ENCODE assay signal across 8 mouse cellular contexts in genomic region chr13:37992638-37993371, GRCm38 (mm10). TPM values are rescaled to one million over a fixed set of nuclear protein-coding genes. Genes with fewer than 3 reads are reported as not detected.
DNase-seq lines count a peak whose midpoint lies in the region; ATAC-seq lines count a peak whose summit lies in the region.

No protein-coding gene starts in this region.

- H3K27ac ChIP-seq in embryonic facial prominence, embryonic 10.5 days (replicated peaks): peak overlapping the region; percentile 94
- H3K27ac ChIP-seq in hindbrain, embryonic 13.5 days: no peak overlapping the region

- peak overlapping the region; percentile 69 for H3K4me2 ChIP-seq in hindbrain, embryonic 13.5 days

- H3K4me1 ChIP-seq in embryonic facial prominence, embryonic 10.5 days: peaks cover 14% of the 10 kb centered on the region
- peaks cover 17% of the 10 kb centered on the region for H3K4me1 ChIP-seq in hindbrain, embryonic 13.5 days (replicated peaks)

- no peaks in the 10 kb centered on the region for H3K9me3 ChIP-seq in embryonic facial prominence, embryonic 10.5 days
- H3K9me3 ChIP-seq in hindbrain, embryonic 13.5 days: no peaks in the 10 kb centered on the region

- H3K9ac ChIP-seq in hindbrain, embryonic 13.5 days: peak overlapping the region; percentile 95

- DNase-seq in lung, adult 18-20 months: peak; percentile 34 to 47
- no peak for DNase-seq in lung, postnatal 4 days
- peak; percentile 20 for DNase-seq in embryonic facial prominence, embryonic 10.5 days (ENCODE audit: low spot score)
- peak; percentile 60 for DNase-seq in lung, postnatal 36 days
- no peak for DNase-seq in thymus, postnatal 25 days
- DNase-seq in thymus, postnatal 36 days: no peak
- no peak for DNase-seq in cerebellum, adult 8-10 months

- ATAC-seq in hindbrain, embryonic 13.5 days (ENCODE audit: low FRiP score): no peak

- H3K4me3 ChIP-seq in embryonic facial prominence, embryonic 10.5 days: peak overlapping the region; percentile 77
- H3K4me3 ChIP-seq in hindbrain, embryonic 13.5 days: peak overlapping the region; percentile 89

- 19% methylated on average over 10 of the region's 10 CpGs for WGBS in embryonic facial prominence, embryonic 10.5 days
- WGBS in hindbrain, embryonic 13.5 days: 16% methylated on average over 10 of the region's 10 CpGs

- H3K36me3 ChIP-seq in embryonic facial prominence, embryonic 10.5 days (replicated peaks): peaks cover 41% of the 10 kb centered on the region
- peaks cover 37% of the 10 kb centered on the region for H3K36me3 ChIP-seq in hindbrain, embryonic 13.5 days

- no peaks in the 10 kb centered on the region for H3K27me3 ChIP-seq in embryonic facial prominence, embryonic 10.5 days (replicated peaks; ENCODE audit: low read depth, poor library complexity, severe bottlenecking)
- H3K27me3 ChIP-seq in hindbrain, embryonic 13.5 days: no peaks in the 10 kb centered on the region

RNA-seq across cellular contexts. Expression of gene Ssr1, which starts 1.2 kb away (rescaled TPM):
- polyA plus RNA-seq in embryonic facial prominence, embryonic 10.5 days (2016; fragmentation: Nextera tagmentation; extraction: Ambion mirVana): 107 and 110 TPM in 2 replicates
- 67.2 and 70.0 TPM in 2 replicates for polyA plus RNA-seq in hindbrain, embryonic 13.5 days (2015; fragmentation: Nextera tagmentation; extraction: Ambion mirVana)

RNA-seq across cellular contexts. Expression of gene Riok1, which starts 44.0 kb away (rescaled TPM):
- polyA plus RNA-seq in embryonic facial prominence, embryonic 10.5 days (2016; fragmentation: Nextera tagmentation; extraction: Ambion mirVana): 58.4 and 61.8 TPM in 2 replicates
- 62.7 and 63.8 TPM in 2 replicates for polyA plus RNA-seq in hindbrain, embryonic 13.5 days (2015; fragmentation: Nextera tagmentation; extraction: Ambion mirVana)

RNA-seq across cellular contexts. Expression of gene Cage1, which starts 44.1 kb away (rescaled TPM):
- polyA plus RNA-seq in embryonic facial prominence, embryonic 10.5 days (2016; fragmentation: Nextera tagmentation; extraction: Ambion mirVana): 0.65 and 1.1 TPM in 2 replicates
- 2.4 and 2.7 TPM in 2 replicates for polyA plus RNA-seq in hindbrain, embryonic 13.5 days (2015; fragmentation: Nextera tagmentation; extraction: Ambion mirVana)

Comparison
In these comparisons a context has a peak if more than half of its experiments do, and no peak if none do; other contexts are left out.
1. DNase-seq: peak in lung, adult 18-20 months (2 of 2), embryonic facial prominence, embryonic 10.5 days (single experiment) and lung, postnatal 36 days (single experiment); none in lung, postnatal 4 days (0 of 2), thymus, postnatal 25 days (single experiment), thymus, postnatal 36 days (0 of 2) and cerebellum, adult 8-10 months (single experiment).